Mouse (Mus musculus): ENCODE data around the gene Zc3h7b.
"Not testable (repeated sequence)": the region's sequence is repeated elsewhere in the genome, so short reads cannot be mapped to it uniquely, and the experiment has no call there.

Gene Zc3h7b

DNA sequence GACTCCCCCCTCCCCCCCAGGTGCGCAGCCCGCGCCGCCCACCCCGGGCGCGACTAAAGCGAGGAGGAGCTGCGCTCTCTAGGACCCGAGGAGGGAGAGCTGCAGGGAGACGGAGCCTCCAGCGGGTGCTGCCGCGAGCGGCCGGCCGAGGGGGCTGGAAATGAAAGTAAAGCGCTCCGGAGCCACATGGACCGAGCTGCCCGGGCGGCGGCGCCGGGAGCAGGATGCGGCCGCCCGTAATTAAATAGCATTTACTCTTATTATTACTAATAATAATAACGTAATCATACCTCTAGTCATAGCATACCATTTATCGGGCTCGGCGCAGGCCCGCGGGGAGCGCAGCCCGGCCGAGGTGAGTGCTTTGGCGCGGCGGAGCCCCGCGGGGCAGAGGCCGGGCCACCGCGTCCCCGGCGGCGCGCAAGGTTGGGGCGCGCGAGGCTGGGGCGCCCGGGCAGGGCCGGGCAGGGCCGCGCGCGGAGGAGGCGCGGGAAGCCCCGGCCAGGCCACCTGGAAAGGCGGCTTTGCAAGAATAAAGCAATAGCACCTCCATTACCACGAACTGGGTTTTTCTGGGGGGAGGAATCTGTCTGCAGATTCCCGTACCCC, at the start of gene Zc3h7b, which contains the start of gene Rangap1:
Gene Zc3h7b (plus strand): TSS at position 66 of the 609 bp plus-strand sequence.
Gene Rangap1 (minus strand): TSS at position 539 of the 609 bp plus-strand sequence.
- peak; percentile 44 to 57 for DNase-seq

DNA sequence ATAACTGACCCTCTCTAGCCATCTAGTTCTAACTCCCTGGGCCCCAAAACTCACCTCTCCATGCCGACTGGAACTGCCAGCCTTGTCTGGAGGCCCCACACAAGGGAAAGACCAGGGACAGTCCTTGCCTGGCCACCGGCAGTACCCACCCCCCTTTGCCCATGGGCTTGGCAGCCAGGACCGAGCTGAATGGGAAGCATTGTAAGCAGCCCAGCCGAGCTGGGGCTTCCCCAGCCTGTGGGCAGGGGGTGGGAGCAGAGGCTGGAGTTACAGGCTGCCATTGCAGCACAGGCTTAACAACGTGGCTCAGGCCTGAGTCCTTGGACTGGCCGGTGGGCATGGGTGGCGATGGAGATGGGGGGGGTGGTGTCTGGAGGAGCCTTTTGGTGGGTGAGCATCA, 47.7 kb upstream of the Zc3h7b start, which contains the start of gene Chadl:
Gene Chadl (minus strand): TSS at position 113 of the 400 bp plus-strand sequence.
- no peak for DNase-seq

DNA sequence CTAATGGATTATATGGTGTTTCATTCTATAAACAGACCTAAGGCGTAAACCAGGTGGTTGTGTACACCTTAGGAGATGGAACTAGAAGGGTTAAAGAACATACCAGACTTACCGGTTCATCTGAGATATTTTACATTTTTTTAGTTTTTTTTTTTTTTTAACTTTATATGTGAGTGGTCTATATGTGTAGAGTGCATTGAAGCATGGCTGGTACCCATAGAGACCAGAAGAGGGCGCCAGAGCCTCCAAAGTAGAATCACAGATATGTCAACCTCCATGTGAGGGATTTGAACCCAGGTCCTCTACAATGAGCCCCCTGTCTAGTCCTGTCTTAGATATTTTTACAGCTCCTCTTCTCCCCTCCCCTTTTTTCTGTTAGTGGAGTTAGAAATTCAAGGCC, 47.0 kb upstream of the Zc3h7b start:
- DNase-seq: no peak

DNA sequence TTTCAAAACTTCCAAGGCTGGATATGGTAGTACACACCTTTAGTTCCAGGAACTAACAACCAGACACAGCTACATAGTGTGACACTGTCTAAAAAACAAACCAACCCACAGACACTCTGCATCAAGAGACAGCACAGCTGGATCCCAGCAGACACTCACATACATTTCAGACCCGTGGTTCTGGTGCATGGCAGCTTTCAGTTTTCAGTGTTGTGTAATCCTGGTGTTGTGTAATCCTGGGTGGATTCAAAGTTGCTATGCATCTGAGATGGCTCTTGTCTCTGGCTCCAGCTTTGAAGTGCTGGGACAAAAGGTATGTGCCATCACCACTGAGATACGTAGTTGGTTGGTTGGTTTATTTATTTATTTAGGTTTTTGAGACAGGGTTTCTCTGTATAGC, 46.3 kb upstream of the Zc3h7b start:
- no peak for DNase-seq

DNA sequence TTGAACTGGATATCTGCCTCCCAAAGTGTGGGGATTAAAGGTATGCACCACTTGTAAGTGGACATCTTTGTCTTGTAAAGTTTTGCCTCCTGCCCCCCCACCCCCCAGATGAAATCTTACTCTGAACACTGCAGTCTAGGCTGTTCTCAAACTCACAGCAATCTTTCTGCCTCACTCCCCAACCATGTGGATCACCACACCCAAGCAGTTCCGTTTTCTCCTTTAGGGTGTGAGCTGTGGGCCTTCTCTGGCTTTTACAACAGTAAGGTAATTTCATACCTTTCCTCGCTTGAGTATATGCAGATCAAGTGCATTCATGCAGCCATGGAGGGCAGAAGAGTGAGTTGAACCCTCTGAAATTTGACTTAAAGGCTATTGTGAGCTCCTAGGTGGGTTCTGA, 44.7 kb upstream of the Zc3h7b start:
- DNase-seq: no peak

DNA sequence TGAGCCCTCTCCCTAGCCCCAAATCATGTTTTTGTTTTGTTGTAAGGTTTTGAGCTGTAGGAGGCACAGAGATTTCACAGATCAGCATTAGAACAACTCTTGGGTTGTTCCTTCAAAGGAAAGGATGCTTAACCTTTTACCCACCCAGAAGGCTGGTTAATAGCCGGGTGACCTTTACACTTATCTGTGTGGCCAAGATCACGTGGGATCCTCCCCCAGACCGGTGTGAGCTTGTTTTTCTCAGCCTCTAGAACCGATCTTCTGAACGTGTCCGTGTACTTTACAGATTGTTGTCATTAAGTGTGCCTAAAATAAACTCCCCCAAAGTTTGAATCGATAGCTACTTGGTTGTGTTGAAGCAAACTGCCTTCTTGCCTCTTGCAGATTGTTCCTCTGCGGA, 44.3 kb upstream of the Zc3h7b start:
- DNase-seq: no peak

DNA sequence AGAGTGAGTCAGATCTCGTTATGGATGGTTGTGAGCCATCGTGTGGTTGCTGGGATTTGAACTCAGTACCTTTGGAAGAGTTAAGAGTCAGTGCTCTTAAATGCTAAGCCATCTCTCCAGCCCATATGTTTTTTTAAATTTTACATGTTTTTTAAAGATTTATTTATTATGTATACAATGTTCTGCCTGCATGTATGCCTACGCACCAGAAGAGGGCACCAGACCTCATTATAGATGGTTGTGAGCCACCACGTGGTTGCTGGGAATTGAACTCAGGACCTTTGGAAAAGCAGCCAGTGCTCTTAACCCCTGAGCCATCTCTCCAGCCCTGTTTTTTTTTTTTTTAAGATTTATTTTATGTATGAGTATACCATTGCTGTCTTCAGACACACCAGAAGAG, 43.5 kb upstream of the Zc3h7b start:
- not testable (repeated sequence) for DNase-seq

DNA sequence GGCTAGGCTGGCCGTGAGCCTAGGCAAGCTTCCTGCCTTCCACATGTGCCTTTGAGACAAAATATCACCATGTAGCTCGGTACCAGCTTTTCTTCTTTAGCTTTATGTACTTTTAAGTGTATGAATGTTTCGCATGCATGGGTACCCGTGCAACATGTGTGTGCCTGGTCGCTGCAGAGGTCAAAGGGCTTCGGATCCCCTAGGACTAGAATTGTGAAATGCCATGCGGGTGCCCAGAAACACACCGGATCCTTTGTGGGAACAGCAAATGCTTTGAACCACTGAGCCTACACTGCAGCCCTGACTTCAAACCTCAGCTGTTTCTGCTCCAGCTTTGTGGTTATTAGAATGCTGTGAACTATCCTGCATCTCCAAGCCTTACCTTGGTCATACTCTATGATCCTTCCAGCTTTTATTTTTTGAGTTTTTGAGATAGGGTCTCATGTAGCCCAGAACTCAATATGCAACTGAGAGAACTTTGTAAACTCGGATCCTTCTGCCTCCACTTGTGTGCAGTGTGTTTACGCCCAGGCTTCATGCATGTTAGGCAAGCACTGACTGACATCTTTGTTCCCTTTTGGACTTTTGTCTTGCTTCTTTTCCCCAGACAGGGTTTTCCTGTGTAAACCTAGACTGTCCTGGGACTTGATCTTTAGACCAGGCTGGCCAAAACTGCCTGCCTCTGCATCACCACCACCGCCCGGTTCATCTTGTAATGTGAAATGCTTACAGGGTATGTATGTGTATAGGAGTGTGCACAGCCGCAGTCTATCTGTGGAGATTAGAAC, 42.4 kb upstream of the Zc3h7b start:
- no peak for DNase-seq

DNA sequence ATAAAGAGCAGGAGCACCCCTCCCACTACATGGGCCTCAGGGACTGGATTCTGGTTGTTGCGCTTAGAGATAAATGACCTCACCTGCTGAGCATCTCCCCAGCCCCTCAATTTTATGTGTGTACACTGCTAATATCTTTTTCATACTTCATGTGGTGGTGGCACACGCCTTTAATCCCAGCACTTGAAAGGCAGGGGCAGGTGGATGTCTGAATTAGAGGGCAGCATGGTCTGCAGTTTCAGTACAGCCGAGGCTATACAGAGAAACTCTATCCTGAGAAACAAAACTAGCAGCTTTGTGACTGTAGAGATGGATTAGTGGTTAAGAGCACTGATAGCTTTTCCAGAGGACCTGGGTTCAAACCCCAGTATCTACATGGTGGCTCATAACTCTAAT, 41.8 kb upstream of the Zc3h7b start:
- DNase-seq: no peak

DNA sequence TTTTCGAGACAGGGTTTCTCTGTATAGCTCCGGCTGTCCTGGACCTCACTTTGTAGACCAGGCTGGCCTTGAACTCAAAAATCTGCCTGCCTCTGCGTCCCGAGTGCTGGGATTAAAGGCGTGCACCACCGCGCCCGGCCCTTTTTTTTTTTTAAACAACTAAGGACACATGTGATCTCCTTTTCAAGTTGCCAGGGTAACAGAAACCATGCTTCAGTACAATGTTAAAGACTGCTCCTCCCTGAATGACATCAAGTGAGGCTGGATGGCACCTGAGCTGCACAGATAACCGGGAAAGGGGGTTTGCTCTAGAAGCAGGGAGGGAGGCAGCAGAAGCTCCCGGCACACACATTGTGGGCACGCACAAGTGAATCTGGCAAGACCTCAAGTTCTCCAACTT, 35.9 kb upstream of the Zc3h7b start:
- DNase-seq: no peak

DNA sequence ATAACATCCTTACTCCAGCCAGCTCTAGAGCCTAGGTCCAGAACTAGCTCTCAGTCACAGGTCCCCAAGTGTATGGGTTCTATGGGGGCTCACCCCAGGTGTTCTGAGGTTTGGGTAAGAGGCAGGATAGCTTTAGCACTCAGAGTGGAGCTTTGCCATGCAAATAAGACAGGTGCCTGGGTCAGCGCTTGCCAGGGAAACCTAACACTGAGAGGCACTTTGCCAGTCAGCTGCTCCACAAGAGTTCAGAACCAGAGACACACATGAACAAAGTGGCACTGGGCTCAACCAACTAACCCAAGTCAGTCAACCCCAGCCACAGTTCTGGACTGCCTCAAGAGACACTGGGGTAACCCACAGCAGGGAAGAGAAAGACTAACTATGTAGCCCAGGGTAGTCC, 35.2 kb upstream of the Zc3h7b start:
- no peak for DNase-seq

DNA sequence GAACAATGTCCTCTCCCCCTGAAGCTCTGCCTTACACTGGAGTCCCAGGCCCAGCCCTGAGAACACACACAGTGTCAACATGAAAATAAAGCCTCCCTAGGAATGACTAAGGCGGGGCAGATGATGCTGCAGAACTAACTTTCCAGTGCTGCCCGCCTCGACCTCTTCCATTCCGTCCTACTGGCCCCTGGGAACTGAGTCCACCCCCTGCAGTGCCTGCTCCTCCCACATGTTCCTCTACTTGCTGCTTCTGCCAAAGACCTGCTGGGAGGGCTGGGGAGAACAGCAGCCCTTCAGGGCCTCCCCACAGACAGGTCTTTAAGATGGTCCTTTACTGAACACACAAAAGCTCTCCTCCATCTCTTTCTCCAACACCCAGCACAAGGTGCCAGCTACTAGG, 34.1 kb upstream of the Zc3h7b start:
- DNase-seq: no peak

DNA sequence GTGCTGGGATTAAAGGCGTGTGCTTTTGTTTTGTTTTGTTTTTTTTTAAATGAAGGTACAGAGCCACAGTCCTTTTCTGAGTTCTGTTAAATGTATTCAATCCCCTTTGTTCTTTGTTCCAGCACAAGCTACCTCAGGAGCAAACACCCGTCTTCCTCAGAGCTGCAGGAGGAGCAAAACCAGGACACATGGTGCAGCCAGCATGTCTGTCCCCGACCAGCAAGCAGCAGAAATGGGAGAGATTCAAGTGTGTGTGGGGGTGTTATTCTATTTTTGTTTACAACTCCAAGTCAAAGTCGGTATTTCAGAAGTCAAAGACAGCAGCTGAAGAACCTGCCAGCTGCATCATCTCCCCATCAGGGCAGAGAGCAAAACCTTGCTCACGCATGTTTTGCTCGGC, 31.1 kb upstream of the Zc3h7b start:
- no peak for DNase-seq

DNA sequence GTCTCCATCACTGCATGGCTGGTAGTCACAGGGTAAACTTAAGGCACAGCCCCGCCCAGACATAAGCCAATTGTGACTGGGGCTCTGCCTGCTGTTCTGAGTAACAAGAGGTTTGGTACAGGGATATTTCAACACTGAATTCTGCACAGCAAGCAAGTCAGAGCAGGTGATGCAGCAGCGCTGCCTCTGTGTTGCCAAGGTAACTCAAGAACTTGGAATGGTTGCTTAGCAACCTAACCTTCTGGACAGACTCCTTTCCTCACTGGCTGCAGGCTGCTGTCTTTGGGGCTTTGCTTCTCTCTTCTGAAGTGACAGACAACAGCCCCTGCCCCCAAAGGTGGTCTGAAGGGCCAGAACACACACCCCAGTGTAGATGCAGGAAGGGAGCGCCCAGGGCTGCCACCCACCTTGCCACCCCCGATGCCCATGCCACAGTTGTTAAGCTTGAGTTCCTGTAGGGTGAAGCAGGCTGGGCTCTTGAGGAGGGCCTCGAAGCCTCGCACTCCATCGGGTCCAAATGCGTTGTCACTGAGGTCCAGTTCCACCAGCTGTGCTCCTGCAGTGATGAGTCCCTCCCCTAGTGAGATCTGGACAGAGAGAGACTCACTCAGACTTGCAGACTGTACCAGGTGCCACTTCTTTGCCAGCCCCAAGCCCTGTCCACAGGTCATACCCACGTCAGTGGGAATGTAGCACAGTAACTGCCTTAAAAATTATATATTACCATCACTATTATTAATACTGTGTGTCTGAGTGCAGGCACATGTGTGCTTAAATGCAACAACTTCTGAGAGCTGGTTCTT, 26.3 kb upstream of the Zc3h7b start:
- DNase-seq: no peak

DNA sequence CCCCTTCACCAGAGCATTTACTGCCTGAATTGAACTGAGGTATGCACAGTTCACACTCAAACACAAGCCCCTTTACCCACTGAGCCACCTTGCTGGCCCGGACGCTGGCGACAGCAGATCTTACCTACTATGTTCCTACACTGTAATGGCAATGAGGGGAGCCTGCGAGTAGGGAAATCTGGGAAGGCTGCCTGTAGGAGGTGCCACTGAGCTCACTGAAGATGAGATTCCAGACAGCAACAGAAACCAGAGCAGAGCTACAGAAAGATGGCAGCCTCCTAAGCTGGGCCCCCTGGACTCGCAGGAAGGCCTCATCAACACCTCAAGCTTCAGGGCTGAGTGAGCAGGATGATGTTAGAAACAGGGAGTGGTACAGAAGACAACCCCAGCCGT, 25.7 kb upstream of the Zc3h7b start:
- no peak for DNase-seq

DNA sequence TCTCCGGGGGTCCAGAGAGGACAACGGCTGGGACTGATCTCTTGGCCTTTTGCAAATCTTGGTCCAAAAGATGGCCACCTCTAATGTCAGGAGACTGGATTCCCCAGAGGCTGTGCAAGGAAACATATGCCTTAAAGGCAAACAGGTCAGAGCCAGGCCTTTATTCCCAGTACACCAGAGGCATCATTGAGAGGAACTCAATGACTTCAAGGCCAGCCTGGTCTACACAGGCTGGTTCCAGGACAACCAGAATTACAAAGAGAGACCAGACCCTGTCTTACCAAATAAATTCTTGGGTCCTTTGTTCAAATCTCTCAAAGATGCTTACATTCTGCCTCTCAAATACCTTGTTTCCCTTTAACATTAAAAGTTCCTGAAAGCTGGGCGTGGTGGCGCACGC, 22.5 kb upstream of the Zc3h7b start:
- DNase-seq: no peak

DNA sequence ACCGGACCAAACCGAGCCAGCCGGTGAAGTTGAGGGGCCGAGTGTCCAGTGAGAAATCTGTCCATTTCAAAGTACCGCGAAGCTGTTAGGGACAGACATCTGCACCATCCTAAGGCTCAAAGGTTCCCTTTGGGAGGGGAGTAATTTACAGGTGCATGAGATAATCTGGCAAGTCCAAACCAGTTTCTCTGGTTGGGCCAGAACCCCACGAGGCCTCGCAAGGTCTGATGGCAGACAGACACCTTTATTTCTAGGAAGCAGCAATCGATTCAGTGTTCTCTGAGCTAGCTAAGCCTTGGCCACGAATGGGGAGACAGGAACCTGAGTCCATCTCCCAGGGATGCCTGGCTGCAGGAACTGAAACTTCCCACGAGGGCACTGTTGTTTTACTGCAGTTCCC, 21.2 kb upstream of the Zc3h7b start:
- no peak for DNase-seq

DNA sequence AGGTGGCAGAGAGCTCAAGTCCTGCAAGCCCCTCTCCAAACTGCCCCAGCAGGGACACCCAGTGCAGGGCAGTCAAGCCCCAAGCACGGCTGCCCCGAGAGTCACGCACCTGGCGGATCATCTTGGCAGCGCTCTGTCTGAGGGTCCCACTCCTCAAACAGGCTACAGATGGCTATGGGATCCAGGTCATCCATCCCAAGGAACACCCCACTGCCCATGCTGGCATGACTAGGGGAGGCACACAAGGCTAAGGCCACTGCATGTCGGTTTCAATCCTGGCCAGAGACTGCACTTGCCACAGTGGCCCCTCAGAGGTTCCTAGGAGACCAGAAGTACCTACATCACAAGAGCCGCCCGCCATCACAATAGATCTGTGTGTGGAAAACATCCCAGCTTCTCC, 18.9 kb upstream of the Zc3h7b start:
- no peak for DNase-seq

DNA sequence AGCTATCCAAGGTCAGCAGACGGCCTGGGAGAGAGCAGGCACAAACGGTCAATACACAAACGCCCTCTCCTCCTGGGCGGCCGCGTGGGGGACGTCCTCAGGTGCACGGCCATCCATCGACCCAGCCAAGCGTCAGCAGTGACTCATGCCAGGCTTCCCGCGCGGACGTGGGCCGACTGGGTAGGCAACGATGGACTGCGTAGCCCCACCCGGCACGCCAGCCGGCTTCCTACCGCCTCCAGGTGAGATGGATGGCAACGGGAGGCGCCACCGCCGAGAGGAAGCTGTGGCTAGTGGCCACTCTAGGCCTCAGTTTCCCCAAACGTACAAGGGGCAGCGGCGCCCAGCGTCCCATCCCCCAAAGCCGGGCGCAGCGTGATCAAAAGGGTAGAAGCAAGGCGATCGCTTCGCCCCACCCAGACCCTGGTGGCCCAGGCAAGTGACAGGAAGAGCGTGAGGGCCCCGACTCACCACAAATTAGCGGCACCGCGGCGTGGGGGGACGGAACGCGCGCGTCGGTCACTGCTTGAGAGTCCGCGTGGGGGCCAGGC, 15.5 kb upstream of the Zc3h7b start:
- DNase-seq: peak in 1 of 2 experiments; percentile 25

DNA sequence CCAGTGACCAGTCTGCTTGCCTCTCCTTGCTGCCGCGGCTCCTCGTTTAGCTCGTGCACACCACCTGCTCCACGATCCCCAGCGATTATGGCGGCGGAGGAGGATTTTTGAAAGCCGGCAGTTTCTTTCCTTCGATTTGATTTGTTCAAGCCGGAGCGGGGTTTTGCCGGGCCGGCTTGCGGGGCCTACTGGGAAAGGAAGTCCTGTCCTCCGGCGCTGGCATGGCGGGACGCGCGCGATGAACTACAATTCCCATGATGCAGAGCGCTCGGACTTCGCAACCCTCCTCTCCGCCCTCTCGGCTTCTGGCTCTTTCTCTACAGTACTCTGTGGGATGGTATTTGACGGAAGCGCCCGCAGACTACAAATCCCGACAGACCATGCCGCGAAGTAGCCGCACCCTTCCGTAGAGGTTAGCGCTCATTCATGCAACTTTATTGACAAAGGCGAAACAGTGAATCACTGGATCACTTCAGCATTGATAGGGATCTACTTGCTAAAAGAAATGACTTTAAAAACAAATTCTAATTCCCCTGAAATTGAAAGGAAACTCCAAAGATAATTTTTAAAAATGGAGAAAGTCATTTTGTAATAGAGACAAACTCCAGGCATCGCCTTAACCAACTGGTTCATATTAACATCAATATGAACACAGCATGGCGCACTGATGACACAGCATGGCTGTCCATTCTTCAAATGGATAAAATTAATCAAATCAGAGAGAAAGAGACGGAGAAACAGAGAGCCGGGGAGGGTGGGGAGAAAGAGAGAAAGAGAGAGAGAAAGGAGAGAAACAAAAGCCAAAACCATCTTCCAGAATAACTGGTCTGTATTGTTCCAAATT, 14.8 kb upstream of the Zc3h7b start:
- peak; percentile 98 for DNase-seq

DNA sequence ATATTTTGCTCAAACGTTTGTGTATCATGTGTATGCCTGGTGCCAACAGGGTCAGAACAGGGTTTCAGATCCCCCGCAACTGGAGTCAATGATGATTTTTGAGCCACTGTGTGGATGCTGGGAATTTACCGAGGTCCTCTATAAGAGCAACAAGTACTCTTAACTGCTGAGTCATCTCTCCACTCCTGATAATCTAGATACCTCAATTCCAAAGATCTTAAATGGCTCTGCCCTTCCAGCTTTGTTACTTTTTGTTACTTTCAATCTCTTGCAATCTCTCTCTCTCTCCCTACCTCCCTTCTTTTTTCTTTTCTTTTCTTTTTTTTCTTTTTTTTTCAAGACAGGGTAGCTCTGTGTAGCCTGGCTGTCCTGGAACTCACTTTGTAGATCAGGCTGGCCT, 9.8 kb upstream of the Zc3h7b start:
- no peak for DNase-seq

DNA sequence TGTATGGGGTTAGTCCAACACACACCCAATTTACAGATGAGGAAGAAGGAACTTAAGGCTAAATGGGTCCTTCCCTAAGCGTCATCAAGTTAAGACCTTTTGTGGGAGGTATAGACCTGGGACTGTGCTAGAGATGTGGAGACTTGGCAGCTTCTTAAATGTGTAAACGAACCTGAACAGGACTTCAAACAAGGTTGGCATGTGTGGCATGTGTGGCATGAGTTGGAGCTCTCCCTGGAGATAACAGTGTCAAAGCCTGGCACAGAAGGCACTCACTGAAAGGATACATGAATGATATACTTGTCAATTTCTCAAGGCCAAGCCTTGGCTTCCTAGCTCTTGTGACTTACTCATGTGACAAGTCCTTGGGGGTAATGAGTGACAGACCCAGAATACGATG, 5.6 kb upstream of the Zc3h7b start:
- no peak for DNase-seq
